Mouse (Mus musculus) neural tube, embryonic 12.5 days (tissue): ENCODE data around the gene 4930544D05Rik. TPM values are rescaled to one million over a fixed set of nuclear protein-coding genes. Genes with fewer than 3 reads are reported as not detected.
A peak's percentile ranks its signal among the peaks of the same experiment; 100 is the strongest.

Experiments
- ATAC-seq: fragments of 200-750 bp; cut with Nextera tagmentation; 2 replicates; pipeline ENCODE4 v1.8.0; 2017; ENCODE audit warnings: low read depth, mild to moderate bottlenecking, moderate TSS enrichment, moderate library complexity; ENCODE audit not compliant: low FRiP score
- H3K27ac ChIP-seq: fragments of 300-500 bp; sonication (generic); 2 replicates; pipeline ENCODE4 v1.5.1; 2016
- H3K27me3 ChIP-seq: fragments of 300-500 bp; sonication (generic); replicated peaks from 2 replicates; pipeline ENCODE4 v1.6.1; 2016; ENCODE audit warnings: mild to moderate bottlenecking
- H3K36me3 ChIP-seq: fragments of 300-500 bp; sonication (generic); 2 replicates; pipeline ENCODE4 v1.6.1; 2016; ENCODE audit warnings: mild to moderate bottlenecking
- H3K4me1 ChIP-seq: fragments of 300-500 bp; sonication (generic); 2 replicates; pipeline ENCODE4 v1.6.1; 2016
- H3K4me2 ChIP-seq: fragments of 300-500 bp; sonication (generic); replicated peaks from 2 replicates; pipeline ENCODE4 v1.6.1; 2016; ENCODE audit warnings: mild to moderate bottlenecking
- H3K4me3 ChIP-seq: fragments of 300-500 bp; sonication (generic); 2 replicates; pipeline ENCODE4 v1.5.1; 2016
- H3K9ac ChIP-seq: fragments of 300-500 bp; sonication (generic); 2 replicates; pipeline ENCODE4 v1.6.1; 2016; ENCODE audit warnings: mild to moderate bottlenecking
- H3K9me3 ChIP-seq: fragments of 300-500 bp; sonication (generic); 2 replicates; pipeline ENCODE4 v1.6.1; 2016; ENCODE audit warnings: mild to moderate bottlenecking
- WGBS: fragments of 180-500 bp; shearing (Covaris S2); methylation state at CpG from one replicate; pipeline ENCODE4 v1.1.7; 2016; 5-methylcytosine and 5-hydroxymethylcytosine counted together
- polyA plus RNA-seq: library from polyadenylated mRNA; unstranded; fragments of >200 nt; fragmentation: Nextera tagmentation; extraction: Ambion mirVana; gene quantifications from 2 replicates; pipeline ENCODE4 v1.2.1, GENCODE M21; 2016

The 4930544D05Rik gene
- polyA plus RNA-seq, 1 experiment from 2014 or later, result not detected

DNA sequence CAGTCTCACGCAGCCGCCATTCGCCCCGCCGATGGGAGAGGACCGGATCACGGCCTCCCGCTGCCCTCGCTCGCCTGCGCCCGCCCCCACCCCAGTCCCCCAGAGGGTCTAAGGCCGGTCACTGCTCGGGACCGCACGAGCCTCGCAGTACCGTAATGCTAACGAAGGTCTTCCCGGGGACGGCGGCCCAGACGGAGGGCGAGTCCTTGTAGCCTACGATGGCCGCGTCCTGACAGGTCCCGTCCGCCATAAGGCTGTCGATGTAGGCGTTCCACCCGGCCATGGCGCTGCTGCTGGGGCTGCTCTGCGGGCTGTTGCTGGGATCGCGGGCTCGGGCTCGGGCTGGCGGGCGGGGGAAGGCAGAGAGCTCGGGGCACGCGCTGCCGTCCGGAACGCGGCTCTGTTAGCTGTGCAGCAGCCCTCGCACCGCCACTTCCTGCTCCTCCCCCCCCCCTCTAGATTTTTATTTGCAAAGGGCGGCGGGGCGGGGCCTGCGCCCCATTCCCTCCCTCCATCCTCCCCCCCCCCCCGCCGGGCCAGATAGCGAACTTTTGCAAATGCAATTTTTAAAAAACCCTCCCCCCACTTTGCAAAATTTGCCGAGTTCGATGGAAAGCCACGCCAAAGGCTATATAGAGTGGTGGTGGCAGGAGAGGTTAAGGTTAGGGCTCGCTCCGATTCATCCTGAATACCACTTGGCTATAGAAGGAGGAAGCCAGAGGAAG lies 38.7 kb downstream of the 4930544D05Rik start, which contains the start of gene Pfn1:
TSS of gene Pfn1 (minus strand) at position 447 of the 725 bp plus-strand sequence.
- H3K27me3 ChIP-seq, result no peaks in the 10 kb centered on the region
- ATAC-seq, result peak; percentile 46
- H3K9ac ChIP-seq, result peak within 1 kb of the TSS; percentile 97
- H3K4me2 ChIP-seq, result peak within 1 kb of the TSS; percentile 97
- under 1% methylated on average over 60 of the region's 61 CpGs for WGBS
- H3K36me3 ChIP-seq, result peaks cover 32% of the 10 kb centered on the region
- peak within 1 kb of the TSS; percentile 98 for H3K4me3 ChIP-seq
- H3K4me1 ChIP-seq, result peaks cover 41% of the 10 kb centered on the region
- peak within 1 kb of the TSS; percentile 90 for H3K27ac ChIP-seq
- H3K9me3 ChIP-seq, result no peaks in the 10 kb centered on the region

DNA sequence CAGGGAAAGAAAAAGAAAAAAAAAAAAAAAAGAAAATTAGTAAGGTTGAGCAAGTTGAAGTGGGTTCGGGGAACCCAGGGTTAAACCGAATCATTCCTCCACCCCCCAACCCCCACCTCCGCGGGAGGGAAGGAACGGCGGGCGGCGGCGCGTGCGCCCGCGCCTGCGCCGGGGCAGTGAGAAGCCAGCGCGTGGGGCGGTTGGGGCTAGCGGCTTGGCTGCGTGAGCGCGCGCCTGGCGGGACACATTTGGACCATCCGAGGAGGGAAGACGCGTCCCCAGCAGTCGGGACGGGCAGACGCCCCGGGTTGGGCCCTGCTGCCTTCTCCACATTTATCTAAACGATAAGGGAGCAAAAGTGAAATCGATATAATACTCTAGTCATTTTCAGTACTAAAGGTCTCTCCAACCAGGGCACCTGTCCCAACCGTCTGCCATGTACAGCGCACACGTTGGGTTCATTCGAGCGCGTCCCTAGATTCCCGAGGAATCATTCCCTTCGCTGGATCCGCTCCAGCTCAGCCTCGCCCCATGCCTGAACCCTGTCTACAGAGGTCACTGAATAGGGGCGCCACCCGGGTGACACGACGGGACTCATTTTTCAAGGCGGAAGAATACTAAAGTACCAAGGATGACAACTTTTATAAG lies 39.4 kb downstream of the 4930544D05Rik start:
- Histone ChIP-seq H3K9me3 (no peaks in the 10 kb centered on the region), H3K4me2 (peak overlapping the region; percentile 97), H3K36me3 (peaks cover 25% of the 10 kb centered on the region), H3K4me1 (peaks cover 41% of the 10 kb centered on the region), H3K27ac (peak overlapping the region; percentile 90), H3K27me3 (no peaks in the 10 kb centered on the region), H3K4me3 (peak overlapping the region; percentile 98), H3K9ac (peak overlapping the region; percentile 97)
- ATAC-seq, result peak; percentile 31
- under 1% methylated on average over 48 of the region's 48 CpGs for WGBS

DNA sequence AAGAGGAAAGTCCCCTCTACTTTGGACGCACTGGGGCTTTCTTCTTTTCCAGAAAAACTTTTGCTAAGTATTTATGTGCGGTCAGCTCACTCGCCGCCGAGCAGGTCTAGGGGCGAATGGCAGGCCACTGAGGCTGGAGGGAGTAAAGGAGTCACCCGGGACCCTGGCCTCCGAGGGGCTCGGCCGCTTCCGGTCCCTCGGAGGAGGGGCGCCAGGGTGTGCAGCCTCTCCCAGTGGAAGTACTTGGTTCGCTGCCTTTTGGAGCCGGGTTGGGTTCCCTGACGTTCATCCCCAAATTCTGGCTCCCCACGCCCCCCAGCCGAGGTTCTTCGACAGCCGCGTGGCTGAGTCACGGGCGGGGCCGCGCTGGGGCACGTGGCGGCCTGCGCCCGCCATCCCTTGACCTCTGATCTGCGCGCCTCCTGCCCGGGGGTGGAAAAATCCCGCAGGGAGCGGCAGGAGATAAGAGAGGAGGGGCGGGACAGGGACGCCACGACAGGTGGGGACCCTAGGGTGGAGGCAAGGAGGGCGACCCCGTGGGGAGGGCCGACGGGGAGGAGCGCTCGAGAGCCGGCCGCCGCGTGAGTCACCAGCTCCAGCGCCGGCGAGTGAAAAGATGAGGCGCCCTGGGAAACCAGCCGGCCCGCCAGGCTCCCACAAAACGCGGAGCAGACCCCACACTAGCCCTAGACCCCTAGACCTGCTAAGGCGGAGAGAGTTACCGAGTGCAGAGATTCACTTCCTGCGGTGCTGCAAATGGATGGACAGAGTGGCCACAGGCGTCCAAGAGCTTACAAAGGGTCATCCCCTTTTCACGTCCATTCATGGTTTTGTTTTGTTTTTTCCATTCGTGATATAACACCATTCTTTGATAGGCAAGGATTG lies 40.2 kb downstream of the 4930544D05Rik start:
- Histone ChIP-seq H3K27me3 (no peaks in the 10 kb centered on the region), H3K4me3 (peak overlapping the region; percentile 98), H3K9me3 (no peaks in the 10 kb centered on the region), H3K4me1 (peaks cover 38% of the 10 kb centered on the region), H3K9ac (peak overlapping the region; percentile 97), H3K27ac (peak overlapping the region; percentile 74), H3K4me2 (peak overlapping the region; percentile 97), H3K36me3 (peaks cover 19% of the 10 kb centered on the region)
- ATAC-seq, result peak; percentile 23; the same call in 1 of the 2 replicates
- under 1% methylated on average over 61 of the region's 61 CpGs for WGBS

DNA sequence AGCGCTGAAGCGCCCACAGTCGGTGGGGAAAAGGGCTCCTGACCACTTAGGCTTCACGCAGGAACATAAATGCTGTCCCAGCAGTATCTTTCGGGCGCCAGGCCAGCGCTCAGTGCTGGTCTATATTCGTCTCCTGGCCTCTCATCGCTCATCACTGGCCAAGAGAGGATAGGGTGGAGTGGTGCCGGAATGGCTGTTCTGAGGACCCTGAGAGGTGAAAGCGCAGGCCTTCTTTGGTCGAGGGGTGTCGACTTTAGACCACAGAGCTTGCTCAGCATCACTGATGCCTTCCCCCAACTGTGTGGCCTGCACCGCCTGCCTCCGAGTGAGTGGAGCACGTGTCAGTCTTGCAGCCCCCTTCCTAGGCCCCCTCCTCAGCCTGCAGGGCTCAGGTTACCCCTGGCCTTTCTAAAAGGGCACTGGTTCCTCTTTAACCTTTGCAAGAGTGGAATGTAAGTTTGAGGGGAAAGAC lies 40.8 kb downstream of the 4930544D05Rik start:
- H3K9me3 ChIP-seq, result no peaks in the 10 kb centered on the region
- no peak for ATAC-seq
- peak overlapping the region; percentile 97; the same call in 1 of the 2 replicates for H3K9ac ChIP-seq
- peak overlapping the region; percentile 97 for H3K4me2 ChIP-seq
- H3K27ac ChIP-seq, result no peak overlapping the region
- peaks cover 17% of the 10 kb centered on the region for H3K36me3 ChIP-seq
- H3K27me3 ChIP-seq, result no peaks in the 10 kb centered on the region
- H3K4me3 ChIP-seq, result peak overlapping the region; percentile 98
- peaks cover 35% of the 10 kb centered on the region for H3K4me1 ChIP-seq
- 4% methylated on average over 16 of the region's 16 CpGs for WGBS

DNA sequence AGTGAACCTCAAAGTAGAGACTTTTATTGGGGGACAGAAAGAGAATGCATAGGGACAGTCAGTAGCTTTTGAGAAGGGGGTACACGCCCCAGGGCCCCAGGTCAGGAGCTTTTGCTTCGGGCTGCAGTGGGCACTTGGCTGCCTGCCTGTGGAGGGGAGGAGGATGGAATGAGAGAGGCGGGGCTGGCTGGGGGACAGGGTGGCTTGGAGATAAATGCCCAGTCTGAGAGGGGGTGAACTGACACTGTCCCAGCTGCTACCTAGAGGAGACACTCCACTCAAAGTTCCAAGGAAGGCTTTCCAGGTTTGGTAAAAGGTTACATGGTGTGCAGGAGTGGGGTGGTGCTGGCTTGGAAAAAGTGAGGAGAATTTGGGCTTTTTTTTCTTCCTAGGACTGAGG lies 41.3 kb downstream of the 4930544D05Rik start, which contains the start of gene Eno3:
TSS of gene Eno3 (plus strand) at position 239 of the 400 bp plus-strand sequence.
- no peak for ATAC-seq
- Histone ChIP-seq H3K4me1 (peaks cover 32% of the 10 kb centered on the region), H3K4me3 (peak within 1 kb of the TSS; percentile 98), H3K27me3 (no peaks in the 10 kb centered on the region), H3K27ac (peak within 1 kb of the TSS; percentile 74; the same call in 1 of the 2 replicates), H3K36me3 (peaks cover 16% of the 10 kb centered on the region), H3K9me3 (no peaks in the 10 kb centered on the region), H3K4me2 (peak within 1 kb of the TSS; percentile 97), H3K9ac (peak within 1 kb of the TSS; percentile 97)
- 4% methylated on average over 3 of the region's 3 CpGs for WGBS

DNA sequence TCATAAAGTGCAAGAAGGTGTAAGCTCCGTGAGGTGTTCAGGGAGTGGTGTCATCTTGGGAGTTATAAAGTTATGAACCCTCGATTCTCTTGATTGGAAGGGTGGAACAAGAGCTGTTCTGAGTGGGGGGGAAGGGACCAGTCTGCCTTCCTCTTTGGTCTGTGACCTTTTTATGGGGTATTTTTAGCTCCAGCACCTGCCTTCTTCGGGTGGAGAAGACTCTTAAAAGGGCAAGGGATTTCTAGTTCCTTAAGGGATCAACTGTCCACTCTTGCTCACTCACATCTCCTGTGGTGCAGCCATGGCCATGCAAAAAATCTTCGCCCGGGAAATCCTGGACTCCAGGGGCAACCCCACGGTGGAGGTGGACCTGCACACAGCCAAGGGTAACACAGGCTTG lies 41.9 kb downstream of the 4930544D05Rik start:
- Histone ChIP-seq H3K4me2 (no peak overlapping the region), H3K27ac (no peak overlapping the region)
- ATAC-seq, result no peak

DNA sequence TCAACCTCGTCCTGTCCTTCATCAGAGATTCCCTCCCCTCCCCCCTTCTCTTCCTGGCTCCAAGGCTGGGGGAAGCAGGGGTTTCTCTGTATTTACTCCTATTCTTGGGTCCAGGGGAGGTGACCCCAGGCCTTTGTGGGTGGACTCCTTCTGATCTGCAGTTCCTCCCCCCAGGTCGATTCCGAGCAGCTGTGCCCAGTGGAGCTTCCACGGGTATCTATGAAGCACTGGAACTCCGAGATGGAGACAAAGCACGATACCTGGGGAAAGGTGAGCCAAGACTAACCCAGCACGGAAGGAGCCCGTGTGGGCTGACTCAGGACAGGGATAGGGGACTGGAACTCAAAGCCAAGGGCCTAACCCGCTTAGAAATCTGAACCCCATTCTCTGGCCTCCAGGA lies 42.3 kb downstream of the 4930544D05Rik start:
- no peaks in the 10 kb centered on the region for H3K27me3 ChIP-seq
- H3K4me2 ChIP-seq, result no peak overlapping the region
- H3K9me3 ChIP-seq, result no peaks in the 10 kb centered on the region
- no peak overlapping the region for H3K4me3 ChIP-seq
- H3K4me1 ChIP-seq, result peaks cover 22% of the 10 kb centered on the region
- no peak for ATAC-seq
- WGBS, result 64% methylated on average over 9 of the region's 9 CpGs
- peaks cover 19% of the 10 kb centered on the region for H3K36me3 ChIP-seq
- no peak overlapping the region for H3K9ac ChIP-seq
- H3K27ac ChIP-seq, result no peak overlapping the region

More for the DNA sequence above, 41.9 kb downstream of the 4930544D05Rik start:
- Histone ChIP-seq H3K27me3 (no peaks in the 10 kb centered on the region), H3K36me3 (peaks cover 16% of the 10 kb centered on the region), H3K4me3 (no peak overlapping the region), H3K9me3 (no peaks in the 10 kb centered on the region), H3K4me1 (peaks cover 26% of the 10 kb centered on the region), H3K9ac (no peak overlapping the region)
- WGBS, result 52% methylated on average over 6 of the region's 6 CpGs

DNA sequence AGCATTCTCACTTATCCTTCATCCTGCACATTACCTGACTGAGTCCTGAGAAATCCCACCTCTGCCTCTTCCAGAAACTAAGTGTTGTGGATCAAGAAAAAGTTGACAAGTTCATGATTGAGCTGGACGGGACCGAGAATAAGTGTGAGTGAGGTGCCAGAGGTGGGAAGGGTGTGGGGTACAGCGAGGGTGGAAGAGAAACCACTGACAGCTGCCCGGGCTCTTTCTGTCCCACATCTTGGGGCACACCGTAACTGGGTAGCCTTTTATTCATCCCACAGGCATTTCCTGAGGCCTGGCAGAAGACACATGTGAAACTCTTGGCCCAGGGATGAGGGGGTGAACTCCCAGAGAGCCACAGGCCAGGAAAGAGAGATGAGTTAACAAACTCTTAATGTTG lies 42.9 kb downstream of the 4930544D05Rik start:
- Histone ChIP-seq H3K4me3 (no peak overlapping the region), H3K9ac (no peak overlapping the region), H3K27ac (no peak overlapping the region), H3K4me1 (peaks cover 19% of the 10 kb centered on the region), H3K9me3 (no peaks in the 10 kb centered on the region), H3K36me3 (peaks cover 24% of the 10 kb centered on the region), H3K4me2 (no peak overlapping the region), H3K27me3 (no peaks in the 10 kb centered on the region)
- no peak for ATAC-seq
- WGBS, result 91% methylated on average over 5 of the region's 5 CpGs

DNA sequence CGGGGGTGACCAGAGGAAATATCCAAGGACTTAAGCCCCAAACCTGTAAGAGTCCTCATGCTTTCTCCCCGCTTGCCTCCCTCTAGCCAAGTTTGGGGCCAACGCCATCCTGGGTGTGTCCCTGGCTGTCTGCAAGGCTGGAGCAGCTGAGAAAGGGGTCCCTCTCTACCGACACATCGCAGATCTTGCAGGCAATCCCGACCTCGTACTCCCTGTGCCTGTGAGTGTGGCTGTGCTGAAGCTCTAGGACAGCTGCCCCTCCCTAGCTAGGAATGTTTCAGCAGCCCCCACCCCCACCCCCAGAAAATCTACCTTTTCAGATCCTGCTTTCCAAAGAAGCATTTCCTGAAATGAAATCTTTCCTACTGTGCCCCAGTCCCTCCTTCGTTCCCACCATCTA lies 43.3 kb downstream of the 4930544D05Rik start:
- H3K4me3 ChIP-seq, result no peak overlapping the region
- no peak overlapping the region for H3K27ac ChIP-seq
- peaks cover 19% of the 10 kb centered on the region for H3K4me1 ChIP-seq
- no peak overlapping the region for H3K9ac ChIP-seq
- no peak for ATAC-seq
- H3K36me3 ChIP-seq, result peaks cover 28% of the 10 kb centered on the region
- no peaks in the 10 kb centered on the region for H3K9me3 ChIP-seq
- no peaks in the 10 kb centered on the region for H3K27me3 ChIP-seq
- no peak overlapping the region for H3K4me2 ChIP-seq
- WGBS, result 82% methylated on average over 8 of the region's 8 CpGs

DNA sequence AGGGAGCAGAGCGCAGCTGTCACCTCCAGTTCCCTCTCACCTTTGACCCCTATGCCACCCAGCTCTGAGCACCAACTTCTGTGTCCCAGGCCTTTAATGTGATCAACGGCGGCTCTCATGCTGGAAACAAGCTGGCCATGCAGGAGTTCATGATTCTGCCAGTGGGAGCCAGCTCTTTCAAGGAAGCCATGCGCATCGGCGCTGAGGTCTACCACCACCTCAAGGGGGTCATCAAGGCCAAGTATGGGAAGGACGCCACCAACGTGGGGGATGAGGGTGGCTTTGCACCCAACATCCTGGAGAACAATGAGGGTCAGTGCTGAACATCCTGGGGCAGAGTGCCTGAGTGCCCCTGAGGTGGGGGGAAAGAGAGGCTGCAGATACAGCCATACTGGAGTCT lies 44.9 kb downstream of the 4930544D05Rik start:
- no peak for ATAC-seq
- H3K4me2 ChIP-seq, result no peak overlapping the region
- no peaks in the 10 kb centered on the region for H3K27me3 ChIP-seq
- peaks cover 42% of the 10 kb centered on the region for H3K36me3 ChIP-seq
- WGBS, result 91% methylated on average over 8 of the region's 8 CpGs
- H3K4me1 ChIP-seq, result peaks cover 15% of the 10 kb centered on the region
- H3K9me3 ChIP-seq, result no peaks in the 10 kb centered on the region
- H3K4me3 ChIP-seq, result no peak overlapping the region
- no peak overlapping the region for H3K9ac ChIP-seq
- H3K27ac ChIP-seq, result no peak overlapping the region

DNA sequence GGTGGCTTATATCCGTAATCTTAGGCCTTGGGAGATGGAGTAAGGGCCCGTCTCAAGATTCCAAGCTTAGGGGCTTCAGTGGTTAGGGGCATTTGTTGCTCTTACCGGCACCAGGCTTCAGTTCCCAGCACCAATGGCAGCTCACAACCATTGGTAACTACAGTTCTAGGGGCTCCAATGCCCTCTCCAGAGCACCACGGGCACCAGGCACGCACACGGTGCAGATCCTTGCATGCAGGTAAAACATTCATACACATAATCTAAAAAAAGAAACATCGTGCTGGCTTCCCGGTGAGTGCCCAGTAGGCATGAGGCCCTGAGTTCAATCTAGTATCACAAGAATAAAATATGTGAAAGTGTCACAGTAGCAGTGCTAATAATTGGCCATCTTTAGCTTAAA lies 47.5 kb downstream of the 4930544D05Rik start:
- no peak overlapping the region for H3K27ac ChIP-seq
- no peak overlapping the region for H3K9ac ChIP-seq
- no peak overlapping the region for H3K4me2 ChIP-seq
- H3K27me3 ChIP-seq, result no peaks in the 10 kb centered on the region
- no peak overlapping the region for H3K4me3 ChIP-seq
- WGBS, result 92% methylated on average over 8 of the region's 8 CpGs
- H3K4me1 ChIP-seq, result peaks cover 8% of the 10 kb centered on the region
- H3K9me3 ChIP-seq, result no peaks in the 10 kb centered on the region
- no peak for ATAC-seq
- peaks cover 56% of the 10 kb centered on the region for H3K36me3 ChIP-seq
